Mouse (Mus musculus) cerebellum, postnatal 14 days (tissue): ENCODE measurements at regions not wholly inside any gene's neighbourhood (a gene's known extent, or its start where the extent isn't known, plus 50 kb on each side); places are given as distances from the start of the nearest gene placed in this dataset.
A peak's percentile ranks its signal among the peaks of the same experiment; 100 is the strongest.

ENCODE experiments used
- DNase-seq, 2 experiments: peaks; one replicate each; pipeline ENCODE4 v3.0.0; 2021; ENCODE audit warnings: mixed read lengths in 2 of 2

DNA sequence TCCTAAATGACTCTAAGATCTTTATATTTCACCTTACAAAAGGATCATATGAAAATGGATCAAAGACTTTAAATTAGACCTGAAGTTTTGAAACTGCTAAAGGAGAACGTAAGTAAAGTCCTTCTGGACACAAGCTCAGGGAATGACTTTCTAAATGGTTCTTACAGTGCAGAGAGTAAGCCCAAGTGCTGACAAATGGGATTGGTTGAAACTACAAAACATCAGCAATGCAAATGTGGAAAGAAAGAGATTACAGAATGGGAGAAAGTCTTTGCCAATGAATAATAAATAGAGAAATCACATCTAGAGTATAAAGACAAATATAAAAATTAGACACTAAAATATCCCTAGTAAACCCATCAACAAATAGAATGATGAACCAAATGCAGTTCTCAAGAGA is 263.9 kb downstream of the Atp10a start:
- no peak for DNase-seq

- DNase-seq, result no peak
These were observed 264.3 kb downstream of the Atp10a start for GRCm38 (mm10) chr7:58920283-58920682.

GRCm38 (mm10) chr7:58924975-58925374 is 269.0 kb downstream of the Atp10a start:
- no peak for DNase-seq

DNA sequence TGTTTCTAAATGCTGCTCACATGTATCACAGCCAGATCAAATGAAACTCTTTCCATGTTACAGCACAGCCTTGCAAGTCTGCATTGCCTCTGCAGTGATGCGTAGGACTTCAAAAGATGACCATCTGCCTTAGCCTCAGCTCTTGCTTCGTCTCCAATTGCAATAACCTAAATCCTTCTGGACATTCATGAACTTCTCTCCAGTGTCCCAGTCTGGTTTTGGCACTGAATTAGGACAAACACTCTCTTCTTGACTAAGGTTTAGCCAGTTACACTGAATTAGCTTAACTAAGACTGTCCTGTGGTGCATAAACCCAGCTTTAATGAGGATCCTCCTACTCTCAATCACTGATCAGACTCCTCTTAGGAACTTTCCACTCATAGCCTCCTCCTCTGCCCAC is 269.4 kb downstream of the Atp10a start:
- DNase-seq, result no peak

DNA sequence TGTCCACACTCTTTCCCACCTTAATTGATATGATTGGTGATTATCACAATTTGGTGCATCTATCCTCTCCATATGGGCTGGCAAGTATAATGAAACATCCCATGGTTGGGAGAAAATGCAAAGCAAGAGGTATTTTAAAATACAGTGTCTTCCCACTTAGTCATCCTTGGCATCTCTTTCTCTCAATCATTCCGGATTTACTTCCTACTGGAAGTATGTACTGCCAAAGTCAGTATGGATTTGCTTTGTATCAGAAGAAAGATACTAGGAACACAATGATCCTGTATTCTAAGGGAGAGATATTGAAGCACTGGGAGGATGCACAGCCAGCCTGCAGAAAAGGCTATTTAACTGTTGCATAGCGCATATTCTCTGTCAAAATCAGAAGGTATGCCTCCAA is 271.1 kb upstream of the Ube3a start:
- no peak for DNase-seq

DNA sequence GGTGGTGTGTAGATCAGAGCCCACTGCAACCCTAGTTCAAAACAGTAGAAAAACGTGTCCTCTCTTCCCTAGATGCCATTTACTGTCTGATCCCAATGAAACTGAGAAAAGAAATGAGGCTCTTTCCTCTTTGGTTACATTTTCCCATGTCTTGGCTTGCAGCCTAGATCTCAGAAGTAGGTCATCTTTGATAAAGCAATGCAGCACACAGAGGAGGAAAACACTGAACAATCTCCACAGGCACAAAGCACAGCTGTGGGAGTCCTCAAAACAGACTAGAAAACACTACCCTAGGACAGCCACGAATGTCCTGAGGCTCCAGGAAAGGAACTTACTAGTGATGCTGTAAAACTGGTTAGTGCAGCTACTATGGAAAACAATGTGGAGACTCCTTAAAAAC is 221.4 kb upstream of the Ube3a start:
- peak; percentile 13 for DNase-seq

- no peak for DNase-seq
These were observed 214.9 kb upstream of the Ube3a start for GRCm38 (mm10) chr7:59013449-59014301.

DNA sequence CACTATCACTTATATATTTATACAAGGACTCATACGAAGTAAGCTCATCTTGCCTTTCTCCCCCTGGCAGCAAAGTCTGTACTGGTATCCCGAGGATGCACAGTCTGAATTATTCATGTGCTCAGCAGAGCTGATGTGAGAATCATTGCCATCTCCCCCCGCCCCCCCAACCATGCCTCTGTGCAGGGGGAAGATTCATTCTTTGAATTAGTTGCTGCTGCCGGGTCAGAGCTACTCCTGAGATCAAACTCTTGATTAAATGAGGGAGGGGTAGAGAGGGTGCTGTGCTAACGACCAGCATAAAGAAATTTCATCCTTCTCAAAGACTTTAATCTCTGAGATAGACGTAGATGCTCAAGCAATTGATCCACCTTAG is 214.3 kb upstream of the Ube3a start:
- DNase-seq, result no peak

GRCm38 (mm10) chr7:59027437-59027836 is 201.1 kb upstream of the Ube3a start:
- no peak for DNase-seq
